Mouse (Mus musculus): Measurements from ENCODE around the gene Gprin3. TPM values are rescaled to one million over a fixed set of nuclear protein-coding genes. Genes with fewer than 3 reads are reported as not detected.

The Gprin3 gene
- polyA plus RNA-seq (2015; fragmentation: Nextera tagmentation; extraction: Ambion mirVana) = 5.3 and 6.2 TPM in 2 replicates

- H3K27ac ChIP-seq (ENCODE audit: low read depth, low read length) = peak within 1 kb of the TSS; percentile 90
- no peaks in the 10 kb centered on the region for H3K36me3 ChIP-seq (ENCODE audit: control insufficient read depth, insufficient read depth)
- peak within 1 kb of the TSS; percentile 54 for H3K9ac ChIP-seq (ENCODE audit: low read depth, low read length)
- peak; percentile 91 for ATAC-seq
- peak within 1 kb of the TSS; percentile 81 for H3K4me2 ChIP-seq (replicated peaks; ENCODE audit: low read depth)
- TF ChIP-seq CTCF (IDR thresholded peaks at IDR 0.05; ENCODE audit: low read depth) = peak; percentile 51
- H3K4me3 ChIP-seq (ENCODE audit: low read depth, low read length) = peak within 1 kb of the TSS; percentile 54
- no peaks in the 10 kb centered on the region for H3K9me3 ChIP-seq (ENCODE audit: control insufficient read depth)
- H3K27me3 ChIP-seq (replicated peaks; ENCODE audit: control insufficient read depth, insufficient read depth, low read length) = no peaks in the 10 kb centered on the region
- WGBS = 3% methylated on average over 34 of the region's 34 CpGs
- H3K4me1 ChIP-seq (replicated peaks; ENCODE audit: control insufficient read depth, insufficient read depth, low read length) = no peaks in the 10 kb centered on the region
These were observed at the start of gene Gprin3 for GRCm38 (mm10) chr6:59425824-59426533. Gprin3 (minus strand) TSS chr6:59426294.

GRCm38 (mm10) chr6:59458861-59459260 lies 32.8 kb upstream of the Gprin3 start:
- Histone ChIP-seq H3K4me3 (ENCODE audit: low read depth, low read length) (no peak overlapping the region), H3K27ac (ENCODE audit: low read depth, low read length) (no peak overlapping the region), H3K9ac (ENCODE audit: low read depth, low read length) (no peak overlapping the region), H3K27me3 (replicated peaks; ENCODE audit: control insufficient read depth, insufficient read depth, low read length) (no peaks in the 10 kb centered on the region), H3K4me1 (replicated peaks; ENCODE audit: control insufficient read depth, insufficient read depth, low read length) (no peaks in the 10 kb centered on the region), H3K4me2 (replicated peaks; ENCODE audit: low read depth) (no peak overlapping the region), H3K9me3 (ENCODE audit: control insufficient read depth) (no peaks in the 10 kb centered on the region), H3K36me3 (ENCODE audit: control insufficient read depth, insufficient read depth) (no peaks in the 10 kb centered on the region; the same call in 1 of the 2 replicates)
- no peak for TF ChIP-seq CTCF (IDR thresholded peaks at IDR 0.05; ENCODE audit: low read depth)
- no peak for ATAC-seq

GRCm38 (mm10) chr6:59456116-59456515 lies 30.0 kb upstream of the Gprin3 start:
- TF ChIP-seq CTCF (IDR thresholded peaks at IDR 0.05; ENCODE audit: low read depth) = no peak
- Histone ChIP-seq H3K36me3 (ENCODE audit: control insufficient read depth, insufficient read depth) (no peaks in the 10 kb centered on the region; the same call in 1 of the 2 replicates), H3K4me2 (replicated peaks; ENCODE audit: low read depth) (no peak overlapping the region), H3K9me3 (ENCODE audit: control insufficient read depth) (no peaks in the 10 kb centered on the region), H3K27me3 (replicated peaks; ENCODE audit: control insufficient read depth, insufficient read depth, low read length) (no peaks in the 10 kb centered on the region), H3K9ac (ENCODE audit: low read depth, low read length) (no peak overlapping the region), H3K4me3 (ENCODE audit: low read depth, low read length) (no peak overlapping the region), H3K27ac (ENCODE audit: low read depth, low read length) (no peak overlapping the region), H3K4me1 (replicated peaks; ENCODE audit: control insufficient read depth, insufficient read depth, low read length) (no peaks in the 10 kb centered on the region)
- 65% methylated on average over 1 of the region's 1 CpGs for WGBS
- ATAC-seq = no peak

DNA sequence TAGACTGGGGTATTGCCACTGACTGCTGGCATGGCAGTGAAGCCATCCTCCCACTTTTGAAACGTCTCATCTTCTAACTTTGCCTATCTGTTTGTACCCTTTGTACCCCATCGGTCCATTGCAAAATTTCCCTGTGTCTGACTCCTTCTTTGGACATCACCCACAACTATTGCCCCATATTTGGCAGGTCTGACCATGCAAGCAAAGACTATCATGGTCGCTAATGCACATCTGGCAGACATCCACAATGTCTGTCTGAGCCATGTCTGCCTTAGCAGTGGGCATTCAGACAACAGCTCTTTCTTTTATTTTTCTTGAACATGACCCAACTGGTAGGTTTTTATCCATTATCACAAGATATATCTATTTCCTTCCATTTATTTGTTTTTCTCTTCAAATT lies 25.3 kb upstream of the Gprin3 start:
- 79% methylated on average over 3 of the region's 3 CpGs for WGBS
- no peak overlapping the region for H3K27ac ChIP-seq (ENCODE audit: low read depth, low read length)
- no peaks in the 10 kb centered on the region for H3K27me3 ChIP-seq (replicated peaks; ENCODE audit: control insufficient read depth, insufficient read depth, low read length)
- TF ChIP-seq CTCF (IDR thresholded peaks at IDR 0.05; ENCODE audit: low read depth) = no peak
- H3K4me3 ChIP-seq (ENCODE audit: low read depth, low read length) = no peak overlapping the region
- no peak overlapping the region for H3K9ac ChIP-seq (ENCODE audit: low read depth, low read length)
- no peaks in the 10 kb centered on the region for H3K36me3 ChIP-seq (ENCODE audit: control insufficient read depth, insufficient read depth)
- no peak overlapping the region for H3K4me2 ChIP-seq (replicated peaks; ENCODE audit: low read depth)
- H3K4me1 ChIP-seq (replicated peaks; ENCODE audit: control insufficient read depth, insufficient read depth, low read length) = no peaks in the 10 kb centered on the region
- H3K9me3 ChIP-seq (ENCODE audit: control insufficient read depth) = no peaks in the 10 kb centered on the region
- no peak for ATAC-seq

DNA sequence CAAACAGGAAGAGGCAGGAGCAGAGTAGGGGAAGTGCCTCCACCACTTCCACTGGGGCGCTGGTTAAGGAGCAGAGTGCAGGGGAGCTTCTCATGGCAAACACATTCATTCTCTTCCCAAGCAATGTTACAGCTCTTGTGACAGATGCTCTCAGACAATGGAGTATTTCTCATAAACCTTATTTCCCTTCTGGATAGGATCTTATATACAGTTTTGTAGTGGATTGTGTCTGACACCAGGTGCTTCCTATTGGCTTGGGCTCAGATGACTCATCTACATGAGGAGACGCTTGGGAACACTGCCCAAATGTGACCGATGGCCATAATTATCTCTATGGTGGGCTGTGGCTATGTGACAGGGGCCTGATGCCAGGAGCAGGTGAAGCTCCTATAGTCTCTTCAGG lies 19.0 kb upstream of the Gprin3 start:
- no peak for ATAC-seq
- TF ChIP-seq CTCF (IDR thresholded peaks at IDR 0.05; ENCODE audit: low read depth) = no peak

DNA sequence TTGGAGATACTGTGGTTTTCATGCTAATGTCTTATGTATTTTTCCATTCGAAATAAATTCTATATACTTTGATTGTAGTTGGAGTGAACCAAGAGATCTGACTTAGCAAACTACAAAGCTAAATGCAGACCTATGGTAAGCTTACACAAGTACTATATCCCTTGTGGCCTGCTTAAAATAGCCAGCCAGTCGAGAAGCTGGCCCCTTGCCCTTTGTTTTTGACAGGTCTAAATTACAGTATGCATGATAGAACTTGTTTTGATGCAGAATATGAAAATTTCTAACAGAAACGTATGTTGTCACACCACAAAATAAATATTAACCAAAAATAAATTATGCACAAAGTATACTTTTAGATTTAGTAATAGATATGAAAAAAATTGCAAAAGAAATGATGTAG lies 9.8 kb upstream of the Gprin3 start:
- TF ChIP-seq CTCF (IDR thresholded peaks at IDR 0.05; ENCODE audit: low read depth) = no peak
- Histone ChIP-seq H3K27me3 (replicated peaks; ENCODE audit: control insufficient read depth, insufficient read depth, low read length) (no peaks in the 10 kb centered on the region), H3K36me3 (ENCODE audit: control insufficient read depth, insufficient read depth) (no peaks in the 10 kb centered on the region), H3K9me3 (ENCODE audit: control insufficient read depth) (no peaks in the 10 kb centered on the region), H3K4me2 (replicated peaks; ENCODE audit: low read depth) (no peak overlapping the region), H3K4me3 (ENCODE audit: low read depth, low read length) (no peak overlapping the region), H3K9ac (ENCODE audit: low read depth, low read length) (no peak overlapping the region), H3K4me1 (replicated peaks; ENCODE audit: control insufficient read depth, insufficient read depth, low read length) (no peaks in the 10 kb centered on the region), H3K27ac (ENCODE audit: low read depth, low read length) (no peak overlapping the region)
- WGBS = 64% methylated on average over 3 of the region's 3 CpGs
- ATAC-seq = no peak

More for the DNA sequence above, 19.0 kb upstream of the Gprin3 start:
- WGBS = 69% methylated on average over 3 of the region's 3 CpGs
- no peak overlapping the region for H3K4me3 ChIP-seq (ENCODE audit: low read depth, low read length)
- H3K27me3 ChIP-seq (replicated peaks; ENCODE audit: control insufficient read depth, insufficient read depth, low read length) = no peaks in the 10 kb centered on the region
- no peak overlapping the region for H3K4me2 ChIP-seq (replicated peaks; ENCODE audit: low read depth)
- no peaks in the 10 kb centered on the region for H3K36me3 ChIP-seq (ENCODE audit: control insufficient read depth, insufficient read depth)
- no peak overlapping the region for H3K9ac ChIP-seq (ENCODE audit: low read depth, low read length)
- no peaks in the 10 kb centered on the region for H3K4me1 ChIP-seq (replicated peaks; ENCODE audit: control insufficient read depth, insufficient read depth, low read length)
- no peaks in the 10 kb centered on the region for H3K9me3 ChIP-seq (ENCODE audit: control insufficient read depth)
- no peak overlapping the region for H3K27ac ChIP-seq (ENCODE audit: low read depth, low read length)
